Mouse (Mus musculus) brain, embryonic 14.5 days (tissue): ENCODE results near the gene Vim.

ENCODE experiments used
- CTCF ChIP-seq: fragments of 200-500 bp; IDR thresholded peaks from 2 replicates; pipeline ENCODE4 v1.5.1; 2012; ENCODE audit warnings: inconsistent platforms, mild to moderate bottlenecking, moderate library complexity, borderline replicate concordance; ENCODE audit not compliant: insufficient read depth, insufficient read length; ENCODE audit errors: extremely low read depth
- POLR2A ChIP-seq: fragments of 200-500 bp; IDR thresholded peaks from 2 replicates; pipeline ENCODE4 v1.6.1; 2012; ENCODE audit warnings: mild to moderate bottlenecking, inconsistent platforms, borderline replicate concordance; ENCODE audit not compliant: poor library complexity, insufficient read depth, insufficient read length, severe bottlenecking; ENCODE audit errors: extremely low read depth

GRCm38 (mm10) chr2:13630136-13630832 lies 56.6 kb downstream of the Vim start:
- TF ChIP-seq CTCF (no peak), POLR2A (no peak)
